Mouse (Mus musculus): Measurements from ENCODE around the gene Srm. TPM values are rescaled to one million over a fixed set of nuclear protein-coding genes. Genes with fewer than 3 reads are reported as not detected.

Srm gene
- total and polyA plus RNA-seq, 3 experiments, result 136 to 640 (median 151) TPM

DNA sequence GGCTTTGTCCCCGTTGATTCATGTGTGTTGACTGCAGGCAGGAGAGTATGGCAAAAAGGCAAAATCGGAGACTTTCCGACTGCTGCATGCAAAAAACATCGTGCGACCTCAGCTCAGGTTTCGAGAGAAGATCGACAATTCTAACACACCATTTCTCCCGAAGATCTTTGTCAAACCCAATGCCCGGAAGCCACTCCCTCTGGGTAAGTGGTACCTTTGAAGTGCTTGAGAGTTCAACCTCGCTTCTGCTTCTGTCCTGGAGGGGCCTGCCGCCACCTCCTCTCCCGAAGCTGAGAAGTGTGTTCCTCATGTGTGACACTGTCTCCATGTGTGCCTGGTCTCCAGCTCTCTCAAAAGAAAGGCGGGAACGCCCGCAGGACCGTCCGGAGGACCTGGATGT, 28.6 kb upstream of the Srm start:
- no peak for DNase-seq (ENCODE audit: extremely low read depth)
- no peak overlapping the region for H3K9ac ChIP-seq (ENCODE audit: insufficient read depth, low read depth)
- H3K9me3 ChIP-seq (replicated peaks; ENCODE audit: low read length), result no peaks in the 10 kb centered on the region
- no peaks in the 10 kb centered on the region for H3K27me3 ChIP-seq (replicated peaks)
- no peak overlapping the region for H3K4me3 ChIP-seq (replicated peaks in 1 of 3; ENCODE audit: low read depth in 2 of 3, low read length in 2 of 3, poor library complexity in 1 of 3)
- peaks cover 11% of the 10 kb centered on the region; the same call in 1 of the 2 replicates for H3K79me2 ChIP-seq (replicated peaks; ENCODE audit: control insufficient read depth, extremely low read depth, insufficient read depth, poor library complexity, severe bottlenecking)
- no peak overlapping the region for H3K4me2 ChIP-seq (ENCODE audit: insufficient read depth, low read depth, poor library complexity, severe bottlenecking)
- peaks cover 62 to 73% of the 10 kb centered on the region in 2 experiments for H3K36me3 ChIP-seq (replicated peaks in 1 of 2; ENCODE audit: control insufficient read depth in 1 of 2, insufficient read depth in 1 of 2, low read length in 1 of 2)
- H3K4me1 ChIP-seq (ENCODE audit: control insufficient read depth in 1 of 2, insufficient read depth in 2 of 2), result peaks cover 0 to 6% of the 10 kb centered on the region in 2 experiments; a peak in 2 of 4 replicates
- TF ChIP-seq ZNF384 (IDR thresholded peaks at IDR 0.05; ENCODE audit: low read depth, low read length) (no peak), EP300 (IDR thresholded peaks at IDR 0.05; ENCODE audit: low read length) (no peak)
- in situ Hi-C loops (cut with MboI; ENCODE audit: low pct_ligation_motif_present, low pct_unique_long_range_greater_than_20kb, low sequenced_read_pairs) (no loop called here), dilution Hi-C loops (cut with MboI; ENCODE audit: extremely low pct_ligation_motif_present, extremely low pct_unique_long_range_greater_than_20kb, low sequenced_read_pairs) (no loop called here)
- no peak overlapping the region for H3K27ac ChIP-seq (ENCODE audit: insufficient read depth, low read depth)

DNA sequence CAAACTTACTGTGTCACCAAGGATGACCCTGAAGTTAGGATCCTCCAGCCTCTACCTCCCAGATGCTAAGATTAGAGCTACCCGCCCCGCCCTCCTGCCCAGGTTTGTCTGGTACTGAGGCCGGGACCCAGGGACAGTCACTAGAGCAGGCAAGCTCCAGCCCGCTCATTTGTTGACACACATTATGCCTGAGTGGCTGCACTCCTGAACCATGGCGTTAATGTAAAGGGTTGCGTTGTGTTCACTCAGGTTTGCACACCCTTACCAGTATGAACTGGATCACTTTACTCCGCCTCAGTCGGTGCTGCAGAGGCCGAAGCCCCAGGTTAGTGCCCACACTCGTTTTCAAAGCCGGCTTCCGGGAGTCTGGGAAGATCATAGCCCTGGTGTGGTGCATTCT, 27.7 kb upstream of the Srm start:
- dilution Hi-C loops (cut with MboI; ENCODE audit: extremely low pct_ligation_motif_present, extremely low pct_unique_long_range_greater_than_20kb, low sequenced_read_pairs), result no loop called here
- H3K79me2 ChIP-seq (replicated peaks; ENCODE audit: control insufficient read depth, extremely low read depth, insufficient read depth, poor library complexity, severe bottlenecking), result peaks cover 11% of the 10 kb centered on the region; the same call in 1 of the 2 replicates
- no peak overlapping the region for H3K9ac ChIP-seq (ENCODE audit: insufficient read depth, low read depth)
- no peak for DNase-seq (ENCODE audit: extremely low read depth)
- H3K27ac ChIP-seq (ENCODE audit: insufficient read depth, low read depth), result no peak overlapping the region
- TF ChIP-seq E2F4 (IDR thresholded peaks at IDR 0.05; ENCODE audit: insufficient replicate concordance, low read depth, low read length), result no peak
- no peak for TF ChIP-seq JUN (IDR thresholded peaks at IDR 0.05; ENCODE audit: insufficient read depth, low read depth, low read length)
- TF ChIP-seq CHD2 (IDR thresholded peaks at IDR 0.05; ENCODE audit: low read length), result no peak
- TF ChIP-seq PAX5 (IDR thresholded peaks at IDR 0.05; ENCODE audit: low read length), result no peak
- no peak for TF ChIP-seq BHLHE40 (IDR thresholded peaks at IDR 0.05; ENCODE audit: low read depth, low read length)
- TF ChIP-seq MAX (IDR thresholded peaks at IDR 0.05; ENCODE audit: low read length), result no peak
- no peak for TF ChIP-seq MYC (IDR thresholded peaks at IDR 0.05; ENCODE audit: low read depth, low read length)
- TF ChIP-seq MEF2A (IDR thresholded peaks at IDR 0.05; ENCODE audit: borderline replicate concordance, low read depth, low read length), result no peak
- no peak for TF ChIP-seq JUND (conservative IDR thresholded peaks at IDR 0.05; ENCODE audit: low read depth, low read length)
- TF ChIP-seq USF2 (conservative IDR thresholded peaks at IDR 0.05; ENCODE audit: low read depth, low read length), result no peak
- TF ChIP-seq MXI1 (IDR thresholded peaks at IDR 0.05; ENCODE audit: low read depth, low read length), result no peak
- no peak for TF ChIP-seq HCFC1 (IDR thresholded peaks at IDR 0.05; ENCODE audit: low read depth, low read length)
- no peak for TF ChIP-seq UBTF (IDR thresholded peaks at IDR 0.05; ENCODE audit: low read depth, low read length)
- no peak for TF ChIP-seq ZKSCAN1 (IDR thresholded peaks at IDR 0.05; ENCODE audit: borderline replicate concordance, low read depth, low read length)
- TF ChIP-seq IRF4 (IDR thresholded peaks at IDR 0.05; ENCODE audit: low read depth, low read length), result no peak
- no peak for TF ChIP-seq MAZ (IDR thresholded peaks at IDR 0.05; ENCODE audit: low read depth, low read length)
- no peak for TF ChIP-seq POLR2A (IDR thresholded peaks at IDR 0.05; ENCODE audit: low read depth, low read length)
- no peak for TF ChIP-seq NRF1 (IDR thresholded peaks at IDR 0.05; ENCODE audit: low read depth, low read length)
- TF ChIP-seq CHD1 (IDR thresholded peaks at IDR 0.05; ENCODE audit: low read depth, low read length), result no peak
- H3K36me3 ChIP-seq (replicated peaks in 1 of 2; ENCODE audit: control insufficient read depth in 1 of 2, insufficient read depth in 1 of 2, low read length in 1 of 2), result peaks cover 71 to 82% of the 10 kb centered on the region in 2 experiments
- H3K4me2 ChIP-seq (ENCODE audit: insufficient read depth, low read depth, poor library complexity, severe bottlenecking), result no peak overlapping the region
- H3K4me3 ChIP-seq (replicated peaks in 1 of 3; ENCODE audit: low read depth in 2 of 3, low read length in 2 of 3, poor library complexity in 1 of 3), result no peak overlapping the region
- 0 out of 4 replicates have a peak, but pooled peaks cover 0 to 3% of the 10 kb centered on the region in 2 experiments for H3K4me1 ChIP-seq (ENCODE audit: control insufficient read depth in 1 of 2, insufficient read depth in 2 of 2)
- H3K27me3 ChIP-seq (replicated peaks), result no peaks in the 10 kb centered on the region
- in situ Hi-C loops (cut with MboI; ENCODE audit: low pct_ligation_motif_present, low pct_unique_long_range_greater_than_20kb, low sequenced_read_pairs), result no loop called here
- H3K9me3 ChIP-seq (replicated peaks; ENCODE audit: low read length), result no peaks in the 10 kb centered on the region

All from CH12.LX (cell line).